Mouse (Mus musculus): ENCODE measurements around the gene Gfap. TPM values are rescaled to one million over a fixed set of nuclear protein-coding genes. Genes with fewer than 3 reads are reported as not detected.
A peak's percentile ranks its signal among the peaks of the same experiment; 100 is the strongest.

The Gfap gene
- polyA plus RNA-seq, 1 experiment from 2014 or later: 0.18 TPM

GRCm38 (mm10) chr11:102902107-102902506 lies 1.4 kb upstream of the Gfap start:
- Histone ChIP-seq H3K4me3 (ENCODE audit: low read length) (no peak overlapping the region), H3K4me2 (ENCODE audit: low read depth, low read length) (no peak overlapping the region), H3K36me3 (ENCODE audit: control insufficient read depth, insufficient read depth, low read length) (peaks cover 6% of the 10 kb centered on the region), H3K9me3 (ENCODE audit: control insufficient read depth, low read length) (no peaks in the 10 kb centered on the region), H3K27me3 (ENCODE audit: control insufficient read depth, insufficient read depth, low read depth, low read length) (no peaks in the 10 kb centered on the region), H3K9ac (ENCODE audit: low read length) (no peak overlapping the region), H3K27ac (ENCODE audit: low read length) (no peak overlapping the region), H3K4me1 (replicated peaks; ENCODE audit: control insufficient read depth, insufficient read depth, low read length) (0 out of 2 replicates have a peak, but pooled peaks cover 2% of the 10 kb centered on the region)
- WGBS: 67% methylated on average over 5 of the region's 5 CpGs
- ATAC-seq (ENCODE audit: low read depth): no peak

DNA sequence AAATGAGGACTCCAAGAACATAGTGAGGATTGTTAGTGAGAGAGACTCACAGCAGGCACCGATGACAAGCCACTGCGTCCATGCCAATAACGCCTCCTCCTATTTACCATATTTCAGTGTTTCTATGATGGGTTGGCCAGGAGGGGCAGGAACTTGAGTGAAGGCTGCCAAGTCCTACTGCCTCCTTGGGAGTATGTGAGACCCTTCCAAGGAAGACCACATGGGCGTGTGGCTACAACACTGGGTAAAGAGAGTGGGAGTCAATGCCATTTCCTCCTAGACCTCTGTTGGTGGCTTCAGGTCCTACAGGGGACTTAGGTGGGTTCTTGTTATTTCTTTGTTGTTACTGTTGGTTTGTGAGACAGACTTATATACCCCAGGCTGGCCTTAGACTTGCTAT lies 487 bp upstream of the Gfap start:
- 41% methylated on average over 4 of the region's 4 CpGs for WGBS
- peak; percentile 46 for ATAC-seq (ENCODE audit: low read depth)
- peak overlapping the region; percentile 17 for H3K4me2 ChIP-seq (ENCODE audit: low read depth, low read length)
- peaks cover 3% of the 10 kb centered on the region; the same call in 1 of the 2 replicates for H3K36me3 ChIP-seq (ENCODE audit: control insufficient read depth, insufficient read depth, low read length)
- H3K4me1 ChIP-seq (replicated peaks; ENCODE audit: control insufficient read depth, insufficient read depth, low read length): 0 out of 2 replicates have a peak, but pooled peaks cover 2% of the 10 kb centered on the region
- no peaks in the 10 kb centered on the region for H3K9me3 ChIP-seq (ENCODE audit: control insufficient read depth, low read length)
- H3K9ac ChIP-seq (ENCODE audit: low read length): no peak overlapping the region
- no peak overlapping the region for H3K4me3 ChIP-seq (ENCODE audit: low read length)
- H3K27ac ChIP-seq (ENCODE audit: low read length): no peak overlapping the region
- H3K27me3 ChIP-seq (ENCODE audit: control insufficient read depth, insufficient read depth, low read depth, low read length): peaks cover 6% of the 10 kb centered on the region

- H3K36me3 ChIP-seq (ENCODE audit: control insufficient read depth, insufficient read depth, low read length): no peaks in the 10 kb centered on the region
- H3K27me3 ChIP-seq (ENCODE audit: control insufficient read depth, insufficient read depth, low read depth, low read length): peaks cover 14% of the 10 kb centered on the region
- H3K9me3 ChIP-seq (ENCODE audit: control insufficient read depth, low read length): no peaks in the 10 kb centered on the region
- no peak overlapping the region for H3K4me2 ChIP-seq (ENCODE audit: low read depth, low read length)
- H3K4me3 ChIP-seq (ENCODE audit: low read length): no peak overlapping the region
- 78% methylated on average over 9 of the region's 9 CpGs for WGBS
- ATAC-seq (ENCODE audit: low read depth): no peak
- H3K9ac ChIP-seq (ENCODE audit: low read length): no peak overlapping the region
- no peak overlapping the region for H3K27ac ChIP-seq (ENCODE audit: low read length)
- H3K4me1 ChIP-seq (replicated peaks; ENCODE audit: control insufficient read depth, insufficient read depth, low read length): peaks cover 2% of the 10 kb centered on the region; the same call in 1 of the 2 replicates
These were observed 2.3 kb downstream of the Gfap start for GRCm38 (mm10) chr11:102898408-102898807.

GRCm38 (mm10) chr11:102896641-102897040 lies 4.1 kb downstream of the Gfap start:
- Histone ChIP-seq H3K36me3 (ENCODE audit: control insufficient read depth, insufficient read depth, low read length) (no peaks in the 10 kb centered on the region), H3K4me3 (ENCODE audit: low read length) (no peak overlapping the region), H3K27me3 (ENCODE audit: control insufficient read depth, insufficient read depth, low read depth, low read length) (peaks cover 16% of the 10 kb centered on the region), H3K27ac (ENCODE audit: low read length) (no peak overlapping the region), H3K4me1 (replicated peaks; ENCODE audit: control insufficient read depth, insufficient read depth, low read length) (peaks cover 2% of the 10 kb centered on the region; the same call in 1 of the 2 replicates), H3K4me2 (ENCODE audit: low read depth, low read length) (no peak overlapping the region), H3K9ac (ENCODE audit: low read length) (no peak overlapping the region), H3K9me3 (ENCODE audit: control insufficient read depth, low read length) (no peaks in the 10 kb centered on the region)
- 74% methylated on average over 20 of the region's 20 CpGs for WGBS
- ATAC-seq (ENCODE audit: low read depth): no peak

DNA sequence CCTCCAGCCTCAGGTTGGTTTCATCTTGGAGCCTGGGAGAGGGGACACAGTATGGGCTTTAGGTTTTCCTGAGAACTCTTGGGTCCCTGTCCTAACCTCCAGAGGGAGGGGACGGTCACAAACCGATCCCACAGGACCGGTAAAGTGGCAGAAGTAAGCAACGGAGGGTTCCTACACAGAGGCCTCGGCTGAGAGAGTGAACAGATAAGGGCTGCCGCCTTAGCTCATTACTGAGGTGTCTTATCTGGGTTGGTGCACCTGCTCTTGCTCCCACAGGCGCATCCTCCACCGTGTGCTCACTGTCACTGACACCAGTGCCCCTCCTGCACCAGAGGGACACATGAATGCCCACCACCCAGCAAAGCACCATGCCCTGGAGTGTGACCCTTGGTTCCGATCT lies 4.9 kb downstream of the Gfap start:
- H3K4me1 ChIP-seq (replicated peaks; ENCODE audit: control insufficient read depth, insufficient read depth, low read length): no peaks in the 10 kb centered on the region; the same call in 1 of the 2 replicates
- H3K27me3 ChIP-seq (ENCODE audit: control insufficient read depth, insufficient read depth, low read depth, low read length): peaks cover 16% of the 10 kb centered on the region
- H3K36me3 ChIP-seq (ENCODE audit: control insufficient read depth, insufficient read depth, low read length): no peaks in the 10 kb centered on the region
- ATAC-seq (ENCODE audit: low read depth): no peak
- no peak overlapping the region for H3K9ac ChIP-seq (ENCODE audit: low read length)
- H3K4me3 ChIP-seq (ENCODE audit: low read length): no peak overlapping the region
- no peak overlapping the region for H3K27ac ChIP-seq (ENCODE audit: low read length)
- 49% methylated on average over 9 of the region's 9 CpGs for WGBS
- H3K4me2 ChIP-seq (ENCODE audit: low read depth, low read length): no peak overlapping the region
- H3K9me3 ChIP-seq (ENCODE audit: control insufficient read depth, low read length): no peaks in the 10 kb centered on the region

DNA sequence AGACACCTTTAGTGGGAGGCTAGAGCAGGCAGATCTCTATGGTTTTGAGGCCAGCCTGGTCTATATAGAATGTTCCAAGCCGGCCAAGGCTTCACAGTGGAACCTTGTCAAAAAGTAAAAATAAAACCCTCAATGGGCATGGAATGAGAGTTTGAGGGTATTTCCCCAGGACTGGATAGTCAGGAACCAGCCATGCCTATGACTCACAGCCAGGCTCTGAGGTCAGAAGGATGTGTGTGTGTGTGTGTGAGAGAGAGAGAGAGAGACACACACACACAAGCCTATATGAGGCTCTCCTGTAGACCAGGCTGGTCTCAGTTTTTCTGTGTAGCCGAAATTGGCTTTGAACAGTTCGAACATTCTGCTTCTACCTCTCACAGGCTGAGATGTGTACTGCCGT lies 6.0 kb downstream of the Gfap start:
- H3K27me3 ChIP-seq (ENCODE audit: control insufficient read depth, insufficient read depth, low read depth, low read length): peaks cover 16% of the 10 kb centered on the region
- no peak overlapping the region for H3K4me3 ChIP-seq (ENCODE audit: low read length)
- 87% methylated on average over 4 of the region's 4 CpGs for WGBS
- H3K4me1 ChIP-seq (replicated peaks; ENCODE audit: control insufficient read depth, insufficient read depth, low read length): no peaks in the 10 kb centered on the region; the same call in 1 of the 2 replicates
- H3K9me3 ChIP-seq (ENCODE audit: control insufficient read depth, low read length): no peaks in the 10 kb centered on the region
- H3K4me2 ChIP-seq (ENCODE audit: low read depth, low read length): no peak overlapping the region
- no peak overlapping the region for H3K27ac ChIP-seq (ENCODE audit: low read length)
- H3K36me3 ChIP-seq (ENCODE audit: control insufficient read depth, insufficient read depth, low read length): no peaks in the 10 kb centered on the region
- H3K9ac ChIP-seq (ENCODE audit: low read length): no peak overlapping the region
- no peak for ATAC-seq (ENCODE audit: low read depth)

GRCm38 (mm10) chr11:102893015-102893651 lies 7.6 kb downstream of the Gfap start:
- Histone ChIP-seq H3K4me1 (replicated peaks; ENCODE audit: control insufficient read depth, insufficient read depth, low read length) (no peaks in the 10 kb centered on the region; the same call in 1 of the 2 replicates), H3K36me3 (ENCODE audit: control insufficient read depth, insufficient read depth, low read length) (no peaks in the 10 kb centered on the region), H3K9me3 (ENCODE audit: control insufficient read depth, low read length) (no peaks in the 10 kb centered on the region), H3K4me3 (ENCODE audit: low read length) (peak overlapping the region; percentile 45), H3K27ac (ENCODE audit: low read length) (no peak overlapping the region), H3K9ac (ENCODE audit: low read length) (peak overlapping the region; percentile 64), H3K4me2 (ENCODE audit: low read depth, low read length) (peak overlapping the region; percentile 71), H3K27me3 (ENCODE audit: control insufficient read depth, insufficient read depth, low read depth, low read length) (peaks cover 16% of the 10 kb centered on the region)
- ATAC-seq (ENCODE audit: low read depth): peak; percentile 88
- 2% methylated on average over 43 of the region's 43 CpGs for WGBS

DNA sequence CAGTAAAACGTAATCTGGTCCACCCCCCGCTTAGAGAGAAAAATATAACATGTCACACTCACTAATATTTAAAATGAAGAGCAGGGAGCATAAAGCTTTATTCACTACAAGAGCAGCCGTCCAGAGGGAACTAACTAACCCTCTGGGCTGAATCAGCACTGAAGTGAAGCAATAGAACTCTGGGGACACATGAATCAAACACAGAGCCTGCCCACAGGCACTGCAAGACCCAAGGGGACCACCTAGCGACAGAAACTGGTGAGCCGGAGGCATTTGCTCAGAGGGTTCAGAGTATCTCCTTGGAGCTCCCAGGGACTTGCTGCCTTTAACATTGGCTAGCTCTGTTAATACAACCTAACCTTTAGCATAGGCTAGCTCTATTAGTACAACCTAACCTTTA lies 10.6 kb downstream of the Gfap start:
- ATAC-seq (ENCODE audit: low read depth): no peak
- Histone ChIP-seq H3K9ac (ENCODE audit: low read length) (no peak overlapping the region), H3K27ac (ENCODE audit: low read length) (no peak overlapping the region), H3K4me2 (ENCODE audit: low read depth, low read length) (no peak overlapping the region), H3K4me3 (ENCODE audit: low read length) (no peak overlapping the region), H3K27me3 (ENCODE audit: control insufficient read depth, insufficient read depth, low read depth, low read length) (peaks cover 10% of the 10 kb centered on the region), H3K36me3 (ENCODE audit: control insufficient read depth, insufficient read depth, low read length) (no peaks in the 10 kb centered on the region), H3K4me1 (replicated peaks; ENCODE audit: control insufficient read depth, insufficient read depth, low read length) (no peaks in the 10 kb centered on the region; the same call in 1 of the 2 replicates), H3K9me3 (ENCODE audit: control insufficient read depth, low read length) (no peaks in the 10 kb centered on the region)
- 65% methylated on average over 5 of the region's 5 CpGs for WGBS

DNA sequence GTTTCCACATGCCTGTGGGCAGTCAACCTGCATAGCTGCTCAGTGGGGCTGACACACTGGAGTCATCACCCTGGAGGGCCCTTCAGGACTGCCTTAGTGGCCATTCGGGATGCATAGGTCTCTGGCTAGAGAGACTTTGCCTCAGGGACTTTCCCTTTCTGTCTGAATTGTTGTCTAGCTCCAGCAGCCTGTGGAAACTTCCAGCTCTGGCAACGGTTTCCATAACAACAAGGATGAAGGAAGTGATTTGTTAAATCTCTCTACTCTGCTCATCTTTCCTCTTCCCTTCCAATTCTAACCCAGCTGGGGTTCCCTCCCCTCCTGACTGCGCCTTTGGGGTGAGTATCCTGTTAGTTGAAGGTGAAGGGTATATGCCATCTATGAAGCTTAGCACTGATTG lies 12.6 kb downstream of the Gfap start:
- WGBS: 60% methylated on average over 3 of the region's 3 CpGs
- ATAC-seq (ENCODE audit: low read depth): no peak
- no peak overlapping the region for H3K9ac ChIP-seq (ENCODE audit: low read length)

More for the DNA sequence above, 12.6 kb downstream of the Gfap start:
- Histone ChIP-seq H3K27ac (ENCODE audit: low read length) (no peak overlapping the region), H3K4me2 (ENCODE audit: low read depth, low read length) (no peak overlapping the region), H3K9me3 (ENCODE audit: control insufficient read depth, low read length) (no peaks in the 10 kb centered on the region), H3K4me1 (replicated peaks; ENCODE audit: control insufficient read depth, insufficient read depth, low read length) (no peaks in the 10 kb centered on the region), H3K36me3 (ENCODE audit: control insufficient read depth, insufficient read depth, low read length) (no peaks in the 10 kb centered on the region), H3K27me3 (ENCODE audit: control insufficient read depth, insufficient read depth, low read depth, low read length) (no peaks in the 10 kb centered on the region; the same call in none of the 2 replicates), H3K4me3 (ENCODE audit: low read length) (no peak overlapping the region)

Measured in lung, embryonic 16.5 days (tissue).